Mouse (Mus musculus) hindbrain, embryonic 16.5 days (tissue): Measurements from ENCODE around the gene Tagln3. TPM values are rescaled to one million over a fixed set of nuclear protein-coding genes. Genes with fewer than 3 reads are reported as not detected.

Experiments
- ATAC-seq: fragments of 200-750 bp; cut with Nextera tagmentation; 2 replicates; pipeline ENCODE4 v1.8.0; 2017; ENCODE audit warnings: moderate TSS enrichment, moderate library complexity
- H3K27ac ChIP-seq: fragments of 300-500 bp; sonication (generic); 2 replicates; pipeline ENCODE4 v1.5.1; 2014; ENCODE audit warnings: low read depth, mild to moderate bottlenecking, control low read depth, low read length, moderate library complexity
- H3K27me3 ChIP-seq: fragments of 300-500 bp; sonication (generic); replicated peaks from 2 replicates; pipeline ENCODE4 v1.6.1; 2014; ENCODE audit warnings: low read length; ENCODE audit not compliant: control insufficient read depth, insufficient read depth
- H3K36me3 ChIP-seq: fragments of 300-500 bp; sonication (generic); 2 replicates; pipeline ENCODE4 v1.6.1; 2014; ENCODE audit warnings: mild to moderate bottlenecking, low read length, moderate library complexity, mixed read lengths; ENCODE audit not compliant: control insufficient read depth, insufficient read depth
- H3K4me1 ChIP-seq: fragments of 300-500 bp; sonication (generic); 2 replicates; pipeline ENCODE4 v1.6.1; 2014; ENCODE audit warnings: low read depth, low read length; ENCODE audit not compliant: control insufficient read depth, insufficient read depth
- H3K4me2 ChIP-seq: fragments of 300-500 bp; sonication (generic); 2 replicates; pipeline ENCODE4 v1.6.1; 2014; ENCODE audit warnings: mild to moderate bottlenecking, low read length, control low read depth, moderate library complexity
- H3K4me3 ChIP-seq: fragments of 300-500 bp; sonication (generic); 2 replicates; pipeline ENCODE4 v1.5.1; 2014; ENCODE audit warnings: mild to moderate bottlenecking, low read length, control low read depth, moderate library complexity
- H3K9ac ChIP-seq: fragments of 300-500 bp; sonication (generic); 2 replicates; pipeline ENCODE4 v1.6.1; 2014; ENCODE audit warnings: low read depth, mild to moderate bottlenecking, control low read depth, low read length, moderate library complexity
- H3K9me3 ChIP-seq: fragments of 300-500 bp; sonication (generic); 2 replicates; pipeline ENCODE4 v1.6.1; 2014; ENCODE audit warnings: mild to moderate bottlenecking, low read length, moderate library complexity; ENCODE audit not compliant: control insufficient read depth
- WGBS: fragments of 180-500 bp; shearing (Covaris S2); extraction: QIAGEN DNeasy Blood & Tissue Kit; methylation state at CpG from one replicate; pipeline ENCODE4 v1.1.7; 2014; 5-methylcytosine and 5-hydroxymethylcytosine counted together
- polyA plus RNA-seq: library from polyadenylated mRNA; unstranded; fragments of >200 nt; fragmentation: Nextera tagmentation; extraction: Ambion mirVana; gene quantifications from 2 replicates; pipeline ENCODE4 v1.2.1, GENCODE M21; 2015

Tagln3 gene
- polyA plus RNA-seq, 1 experiment from 2014 or later: 438 TPM

- no peak overlapping the region for H3K27ac ChIP-seq
- H3K36me3 ChIP-seq: no peaks in the 10 kb centered on the region
- H3K9me3 ChIP-seq: no peaks in the 10 kb centered on the region
- no peak overlapping the region for H3K4me2 ChIP-seq
- H3K4me1 ChIP-seq: no peaks in the 10 kb centered on the region
- WGBS: 45% methylated on average over 4 of the region's 4 CpGs
- H3K27me3 ChIP-seq: no peaks in the 10 kb centered on the region
- H3K4me3 ChIP-seq: no peak overlapping the region
- no peak for ATAC-seq
- no peak overlapping the region for H3K9ac ChIP-seq
Observed at GRCm38 (mm10) chr16:45670005-45670404, 54.4 kb downstream of the Tagln3 start.

- Histone ChIP-seq H3K27ac (no peak overlapping the region), H3K4me3 (no peak overlapping the region), H3K36me3 (no peaks in the 10 kb centered on the region), H3K9me3 (no peaks in the 10 kb centered on the region), H3K4me2 (no peak overlapping the region), H3K27me3 (no peaks in the 10 kb centered on the region), H3K9ac (no peak overlapping the region), H3K4me1 (no peaks in the 10 kb centered on the region)
- WGBS: 72% methylated on average over 3 of the region's 3 CpGs
- ATAC-seq: no peak
Observed at GRCm38 (mm10) chr16:45668178-45668577, 56.2 kb downstream of the Tagln3 start.

GRCm38 (mm10) chr16:45666136-45666535 is 58.3 kb downstream of the Tagln3 start:
- Histone ChIP-seq H3K9ac (no peak overlapping the region), H3K4me1 (no peaks in the 10 kb centered on the region), H3K4me3 (no peak overlapping the region), H3K4me2 (no peak overlapping the region), H3K27me3 (no peaks in the 10 kb centered on the region), H3K36me3 (no peaks in the 10 kb centered on the region), H3K9me3 (no peaks in the 10 kb centered on the region), H3K27ac (no peak overlapping the region)
- ATAC-seq: no peak
- WGBS: 89% methylated on average over 2 of the region's 2 CpGs

GRCm38 (mm10) chr16:45662381-45662780 is 62.0 kb downstream of the Tagln3 start:
- no peaks in the 10 kb centered on the region for H3K36me3 ChIP-seq
- no peak for ATAC-seq
- H3K27ac ChIP-seq: no peak overlapping the region
- H3K9me3 ChIP-seq: no peaks in the 10 kb centered on the region
- no peak overlapping the region for H3K4me2 ChIP-seq
- no peaks in the 10 kb centered on the region for H3K4me1 ChIP-seq
- no peaks in the 10 kb centered on the region for H3K27me3 ChIP-seq
- H3K4me3 ChIP-seq: no peak overlapping the region
- H3K9ac ChIP-seq: no peak overlapping the region

Other genes starting within 250 kb of the Tagln3 start
- not detected in 2 replicates for gene Gm609, start 231.6 kb downstream of the Tagln3 start, polyA plus RNA-seq
- not detected in 2 replicates for gene Gm17783, start 192.6 kb downstream of the Tagln3 start, polyA plus RNA-seq
- gene Slc9c1, start 189.3 kb downstream of the Tagln3 start, polyA plus RNA-seq: not detected in 2 replicates
- gene Gcsam, start 114.2 kb downstream of the Tagln3 start, polyA plus RNA-seq: 0.05 TPM in 1 of 2 replicates, not detected in the other
- gene BC016579, start 70.5 kb downstream of the Tagln3 start, polyA plus RNA-seq: not detected in 2 replicates
- 0.50 and 0.87 TPM in 2 replicates for gene Tmprss7, start 30.9 kb downstream of the Tagln3 start, polyA plus RNA-seq
- 39.3 and 39.5 TPM in 2 replicates for gene Abhd10, start 18.3 kb upstream of the Tagln3 start, polyA plus RNA-seq
- gene Phldb2, start 229.0 kb upstream of the Tagln3 start, polyA plus RNA-seq: 6.8 and 7.9 TPM in 2 replicates